Mouse (Mus musculus): ENCODE data around the gene Gm44579.

Gm44579 gene

DNA sequence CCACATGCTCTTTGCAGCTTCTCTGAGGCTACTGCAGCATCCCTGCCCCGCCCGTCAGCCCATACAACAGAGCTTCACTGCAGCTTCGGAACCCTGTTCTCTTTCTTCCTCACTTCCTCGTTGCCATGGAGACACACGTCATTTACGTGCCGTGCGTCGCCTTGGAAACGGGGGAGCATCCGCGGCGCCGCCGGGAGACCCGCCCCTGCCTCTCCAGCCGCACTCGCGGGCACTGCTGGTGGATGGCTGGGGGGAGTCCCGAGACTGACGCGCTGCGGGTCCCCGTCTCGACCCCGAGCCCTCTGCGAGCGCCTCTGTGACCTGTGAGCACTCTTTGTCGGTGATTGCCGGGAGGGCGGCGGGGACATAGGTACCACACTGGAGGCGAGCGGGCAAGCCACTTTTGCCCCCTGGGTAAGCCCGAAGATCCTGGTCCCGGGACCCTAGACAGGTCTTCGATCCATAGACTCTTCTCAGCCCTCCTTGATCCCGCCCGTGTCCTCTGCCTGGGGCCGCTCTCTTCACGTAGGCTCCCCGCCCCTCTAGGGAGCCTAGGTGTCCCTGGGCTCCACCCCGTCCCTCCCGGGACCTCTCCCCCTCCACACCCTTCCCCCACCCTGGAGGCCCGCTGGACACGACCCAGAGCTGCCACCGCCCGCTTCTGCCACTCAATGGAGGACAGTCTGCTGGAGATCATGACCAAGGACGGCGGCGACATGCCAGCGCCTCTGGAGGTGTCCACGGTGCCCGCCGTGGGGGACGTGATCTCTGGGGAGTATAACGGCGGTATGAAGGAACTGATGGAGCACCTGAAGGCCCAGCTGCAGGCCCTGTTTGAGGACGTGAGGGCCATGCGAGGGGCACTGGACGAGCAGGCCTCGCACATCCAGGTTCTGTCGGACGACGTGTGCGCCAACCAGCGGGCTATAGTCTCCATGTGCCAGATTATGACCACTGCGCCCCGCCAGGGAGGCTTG, 52.8 kb downstream of the Gm44579 start:
- peak; percentile 74 for DNase-seq (ENCODE audit: low spot score)

DNA sequence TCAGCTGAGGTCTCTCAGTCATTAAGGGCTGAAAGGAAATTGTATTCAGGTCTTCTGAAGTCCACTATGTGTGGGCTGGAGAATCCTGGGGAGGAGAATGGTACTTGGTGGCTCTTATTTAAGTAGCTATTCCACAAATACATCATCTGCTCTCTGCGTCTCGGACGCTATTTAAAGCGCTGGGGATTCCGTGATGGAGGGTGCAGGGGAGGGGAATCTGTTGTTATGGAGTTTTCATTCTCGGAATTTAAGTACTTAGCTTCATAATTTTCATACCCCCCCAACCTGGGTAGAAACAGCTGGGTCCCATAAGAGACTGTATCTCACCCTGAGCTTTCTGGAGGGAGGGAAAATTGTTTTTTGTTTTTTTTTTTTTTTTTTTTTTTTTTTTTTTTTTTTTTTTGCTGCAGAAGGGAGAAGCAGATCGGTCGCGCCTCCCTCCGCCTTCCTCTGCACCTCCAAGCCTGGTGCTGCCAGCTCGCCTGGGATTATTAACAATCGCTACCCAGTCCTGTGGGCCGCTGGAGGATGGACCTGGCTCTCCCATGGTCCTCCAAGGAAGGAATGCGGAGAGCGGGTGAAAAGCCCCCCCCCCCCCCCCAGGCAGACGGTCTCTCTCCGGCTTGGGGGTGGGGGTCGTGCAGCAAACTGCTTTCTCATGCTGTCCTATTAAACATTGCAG, 53.7 kb downstream of the Gm44579 start, which contains the start of gene Ccdc184:
TSS of gene Ccdc184 (plus strand) at position 196 of the 682 bp plus-strand sequence.
- no peak for DNase-seq (ENCODE audit: low spot score)

DNA sequence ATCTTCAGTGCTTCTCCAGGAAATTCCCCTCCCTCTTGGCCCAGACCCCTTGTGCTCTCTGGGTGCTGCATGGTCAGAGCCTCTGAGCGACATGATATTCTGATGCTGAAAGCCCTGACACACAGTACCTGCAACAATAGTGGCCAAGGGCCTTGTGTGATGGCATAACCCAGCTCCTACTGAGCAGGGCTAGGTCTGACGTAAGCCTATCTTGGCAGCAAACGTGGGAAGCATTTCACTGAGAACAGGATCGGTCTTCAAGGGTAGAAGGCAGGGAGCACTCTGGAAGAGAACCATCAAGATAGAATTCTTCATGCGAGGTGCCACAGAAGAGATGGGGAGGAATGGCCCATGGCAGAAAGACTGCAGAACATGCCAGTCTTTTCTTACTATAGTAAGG, 55.3 kb downstream of the Gm44579 start, which contains the start of gene Asb8:
TSS of gene Asb8 (minus strand) at position 101 of the 400 bp plus-strand sequence.
- DNase-seq (ENCODE audit: low spot score) = no peak

DNA sequence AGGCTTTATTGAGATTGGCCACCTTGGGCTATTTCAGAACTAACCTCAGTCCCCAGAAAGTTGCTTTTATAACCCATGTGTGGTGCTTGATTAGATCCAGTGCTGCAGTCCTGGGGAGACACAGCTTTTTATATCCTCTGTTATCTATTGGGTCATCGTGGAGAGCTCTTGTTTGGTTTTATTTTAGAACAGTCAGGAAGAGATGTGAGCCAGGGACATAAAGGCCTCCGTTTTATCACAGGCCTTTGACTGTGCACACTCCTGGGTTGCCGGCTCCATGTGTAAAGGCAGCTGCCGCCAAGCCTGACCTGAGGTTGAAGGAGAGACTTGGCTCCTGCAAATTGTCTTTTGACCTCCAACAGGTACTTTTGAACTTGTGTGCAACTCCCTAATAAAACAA, 58.2 kb downstream of the Gm44579 start:
- no peak for DNase-seq (ENCODE audit: low spot score)

DNA sequence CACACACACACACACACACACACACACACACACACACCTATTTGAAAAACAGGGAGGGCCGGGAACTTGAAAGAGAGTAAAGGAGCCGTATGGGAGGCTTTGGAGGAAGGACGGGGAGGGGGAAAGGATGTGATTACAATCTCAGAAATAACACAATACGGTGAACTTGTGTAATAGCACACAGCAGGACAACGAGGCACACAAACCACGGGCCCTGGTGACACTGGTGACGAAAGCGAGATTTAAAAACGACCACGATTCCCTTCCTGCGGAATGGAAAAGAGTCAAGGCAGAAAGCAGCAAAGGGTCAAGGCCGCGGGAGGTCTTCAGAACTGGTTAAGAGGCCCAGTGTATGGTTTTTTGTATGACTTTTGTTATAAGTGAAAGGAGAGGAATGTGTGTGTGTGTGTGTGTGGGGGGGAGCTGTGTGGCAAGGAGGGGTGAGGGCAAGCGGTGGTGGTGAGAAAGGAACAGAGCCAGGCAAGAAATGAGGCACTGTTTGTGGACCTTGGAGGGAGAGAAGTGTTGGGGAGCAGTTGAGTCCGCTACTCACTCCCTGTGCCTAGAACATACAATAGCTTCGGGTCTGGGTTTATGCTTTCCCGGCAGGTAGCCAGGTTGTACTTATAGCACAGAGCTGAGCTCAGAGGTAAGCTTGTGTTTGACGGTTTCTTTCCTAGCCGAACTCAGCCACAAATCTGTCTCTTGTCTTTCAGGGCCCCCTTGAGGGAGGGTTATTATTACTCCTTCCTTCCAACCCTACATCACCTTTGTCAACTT, 59.6 kb downstream of the Gm44579 start:
- no peak for DNase-seq (ENCODE audit: low spot score)

DNA sequence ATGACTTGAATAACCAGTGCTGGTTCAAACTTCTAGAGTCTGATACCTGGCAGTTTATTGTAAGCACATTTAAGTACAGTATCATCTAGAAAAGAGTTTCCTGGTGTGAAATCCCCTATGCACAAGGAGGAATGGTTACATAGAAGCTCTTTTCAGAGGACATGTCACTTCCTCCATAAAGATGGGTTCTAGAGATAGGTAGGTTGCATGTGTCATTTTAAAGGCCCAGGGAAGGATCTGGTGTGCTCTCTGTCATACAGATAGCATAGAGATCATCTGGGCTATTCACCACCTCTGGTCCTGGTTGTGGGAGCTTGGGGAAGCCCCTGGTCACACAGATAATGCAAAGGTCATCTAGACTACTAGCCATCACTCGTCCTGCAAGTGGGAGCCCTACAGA, 63.5 kb downstream of the Gm44579 start:
- DNase-seq (ENCODE audit: low spot score) = no peak

DNA sequence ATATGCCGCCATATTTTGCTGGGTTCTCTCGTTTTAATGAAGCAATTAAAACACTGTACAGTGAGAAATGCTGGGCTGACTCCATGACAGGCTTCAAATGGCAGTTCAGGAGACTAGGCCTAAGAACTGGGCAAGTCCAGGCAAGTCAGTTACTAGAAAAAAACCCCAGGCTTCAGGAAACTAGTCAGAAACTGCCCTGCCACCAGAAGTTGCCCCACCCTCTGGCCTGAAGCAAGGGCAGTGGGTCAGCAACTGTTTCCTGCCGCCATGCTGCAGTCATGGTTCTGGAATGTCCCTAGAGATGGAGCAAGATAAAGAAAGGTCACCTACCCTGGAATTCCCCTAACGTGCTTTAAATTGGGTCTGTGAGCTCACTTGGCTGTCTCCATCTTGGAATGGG, 64.8 kb downstream of the Gm44579 start:
- no peak for DNase-seq (ENCODE audit: low spot score)

DNA sequence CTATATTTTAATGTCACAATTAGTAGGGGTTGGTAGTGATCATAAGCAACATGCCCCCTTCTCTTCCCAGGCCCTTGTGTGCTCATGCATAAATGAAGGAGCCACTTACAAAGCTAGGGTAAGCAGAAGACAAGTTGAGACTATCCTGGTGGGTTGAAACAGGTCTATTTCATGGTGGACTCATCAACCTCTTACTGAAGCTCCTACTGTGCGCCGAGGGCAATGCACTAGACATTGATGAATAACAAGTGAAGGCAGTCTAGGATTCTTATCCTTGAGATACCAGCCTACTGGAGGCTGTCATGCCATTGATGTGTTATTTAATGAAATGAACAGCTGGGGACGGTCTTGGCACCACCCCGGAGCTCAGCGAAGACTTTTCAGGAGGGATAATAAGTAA, 65.5 kb downstream of the Gm44579 start:
- DNase-seq (ENCODE audit: low spot score) = no peak

DNA sequence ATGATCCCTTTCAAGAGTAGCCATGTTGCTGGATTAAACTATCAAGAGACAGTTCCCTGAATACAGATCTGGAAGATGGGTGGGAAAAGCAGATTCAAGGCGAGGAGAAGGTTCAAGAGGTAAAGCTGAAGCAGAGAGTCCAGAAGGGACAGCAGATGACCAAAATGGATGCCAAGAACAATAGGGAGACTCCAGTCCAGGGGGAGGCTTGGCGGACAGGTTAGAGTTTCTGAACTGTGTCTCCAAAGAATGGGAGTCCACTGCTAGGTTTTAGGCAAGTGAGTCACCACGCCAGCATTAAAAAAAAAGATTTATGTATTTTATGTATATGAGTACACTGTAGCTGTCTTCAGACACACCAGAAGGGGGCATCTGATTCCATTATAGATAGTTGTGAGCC, 66.1 kb downstream of the Gm44579 start:
- no peak for DNase-seq (ENCODE audit: low spot score)

DNA sequence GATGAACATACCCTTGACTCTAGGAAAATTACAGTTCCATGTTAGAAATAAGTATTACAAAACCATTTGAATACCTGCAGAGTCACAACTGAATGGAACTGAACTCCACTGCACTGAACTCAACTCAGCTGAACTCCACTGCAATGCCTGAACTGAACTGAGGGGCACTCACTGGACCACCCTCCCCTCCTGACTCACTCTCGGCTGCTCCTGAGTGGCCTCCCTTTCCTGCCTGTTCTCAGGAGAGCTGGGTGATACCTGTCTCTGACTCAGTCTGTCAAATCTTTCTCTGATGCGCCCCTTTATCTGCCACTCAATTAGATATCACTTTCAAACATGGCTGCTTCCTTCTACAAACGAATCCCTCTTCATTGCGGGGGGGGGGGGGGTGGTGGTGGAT, 66.6 kb downstream of the Gm44579 start:
- no peak for DNase-seq (ENCODE audit: low spot score)

DNA sequence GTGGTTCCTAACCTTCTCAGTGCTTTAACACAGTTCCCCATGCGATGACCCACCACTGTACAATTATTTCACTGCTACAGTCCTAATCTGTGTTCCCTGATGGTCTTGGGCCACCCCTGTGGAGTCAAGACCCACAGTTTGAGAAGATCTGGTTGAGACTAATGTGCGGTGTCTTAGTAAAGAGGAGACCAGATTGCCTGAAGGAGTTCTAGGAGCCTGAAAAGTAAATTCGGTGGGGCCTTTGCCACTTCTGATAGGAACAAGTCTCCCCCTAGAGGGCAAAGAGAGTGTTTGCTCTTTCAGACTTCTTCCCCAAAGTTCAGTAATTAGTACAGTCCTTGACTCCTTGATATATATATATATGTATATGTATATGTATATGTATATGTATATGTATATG, 67.2 kb downstream of the Gm44579 start:
- DNase-seq (ENCODE audit: low spot score) = no peak

DNA sequence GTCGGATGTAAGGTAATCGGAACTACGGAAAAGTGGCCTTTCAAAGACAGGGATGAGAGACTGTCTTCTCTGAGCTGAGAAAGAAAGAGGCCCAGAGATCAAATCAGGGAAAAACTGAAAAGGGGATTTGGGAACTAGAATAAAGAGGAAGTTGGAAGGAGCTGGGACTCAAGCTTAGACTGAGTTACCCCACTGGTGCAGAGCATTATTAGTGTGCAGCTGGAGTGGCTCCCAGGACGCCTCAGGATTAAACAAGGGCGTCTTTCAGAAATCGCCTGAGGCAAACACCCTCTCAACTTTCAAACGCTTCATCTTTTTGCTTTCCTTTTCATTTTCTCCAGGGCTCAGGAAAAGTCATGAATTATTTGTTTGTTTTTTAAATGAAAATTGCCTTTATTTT, 67.9 kb downstream of the Gm44579 start:
- DNase-seq (ENCODE audit: low spot score) = no peak

DNA sequence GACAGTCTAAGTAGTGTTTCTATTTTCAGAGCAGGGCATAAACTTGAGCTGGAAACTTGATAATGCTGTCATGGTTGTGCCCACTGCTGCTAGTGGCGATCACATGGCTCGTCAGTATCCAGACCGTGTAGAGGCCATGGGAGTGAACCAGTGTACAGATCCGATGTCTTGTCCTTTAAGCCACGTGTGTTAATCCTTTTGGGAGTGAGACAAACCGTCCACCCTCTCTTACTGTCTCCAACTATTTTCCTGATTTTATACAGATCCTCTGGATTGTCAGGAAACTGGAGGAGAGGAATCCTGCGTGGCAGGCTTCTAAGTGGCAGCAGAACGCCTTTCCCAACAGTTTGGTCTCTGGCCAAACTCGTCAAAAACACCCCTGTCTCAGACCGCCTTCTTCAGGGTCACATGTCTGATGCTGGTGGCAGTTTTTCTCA, 71.6 kb downstream of the Gm44579 start:
- no peak for DNase-seq (ENCODE audit: low spot score)

DNA sequence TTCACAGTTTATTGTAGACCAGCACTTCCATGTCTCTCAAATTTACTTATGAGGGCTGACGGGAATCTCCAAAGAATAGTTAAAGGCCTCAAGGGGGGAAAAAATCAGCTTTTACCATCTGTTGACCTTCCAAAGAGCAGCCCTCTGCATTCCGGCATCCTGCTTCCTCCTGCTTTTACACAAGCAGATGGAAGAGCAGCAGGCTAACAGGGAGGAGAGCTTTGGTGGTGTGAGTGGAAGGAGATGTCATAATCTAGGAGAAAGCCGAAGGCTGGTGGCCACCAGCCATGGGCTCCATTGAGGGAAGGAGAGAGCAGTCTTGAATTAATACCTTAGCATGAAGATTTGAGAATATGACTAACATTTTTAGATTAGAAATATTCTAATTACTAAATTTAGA, 72.4 kb downstream of the Gm44579 start:
- DNase-seq (ENCODE audit: low spot score) = no peak

DNA sequence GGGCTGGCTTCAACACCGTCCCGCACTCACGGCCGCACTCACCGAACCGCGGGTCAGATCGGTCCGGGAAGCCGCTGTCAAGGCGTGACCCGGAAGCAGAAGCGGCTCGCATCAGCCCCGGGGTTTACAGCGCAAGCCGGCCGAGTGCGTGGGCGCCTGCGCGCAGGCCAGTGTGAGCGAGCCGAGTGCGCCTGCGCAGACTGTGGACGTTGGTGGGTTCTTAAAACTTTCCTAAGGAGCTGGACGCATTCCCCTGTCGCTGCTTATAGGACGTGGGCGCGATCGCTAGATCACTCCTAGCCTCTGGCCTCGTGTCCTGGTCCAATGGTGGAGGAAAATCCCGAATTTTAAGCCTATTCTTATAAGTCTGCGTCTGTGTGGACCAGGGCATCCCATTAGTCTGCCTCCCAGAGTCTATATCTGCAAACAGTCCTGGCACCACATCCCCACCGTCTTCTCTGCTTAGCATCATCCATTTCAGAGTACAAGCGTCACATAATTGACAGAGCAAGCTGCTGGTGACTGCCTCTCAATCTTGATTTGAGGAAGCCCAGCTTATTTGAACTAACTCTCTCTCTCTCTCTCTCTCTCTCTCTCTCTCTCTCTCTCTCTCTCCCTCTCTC, 75.1 kb downstream of the Gm44579 start:
- peak; percentile 86 for DNase-seq (ENCODE audit: low spot score)

DNA sequence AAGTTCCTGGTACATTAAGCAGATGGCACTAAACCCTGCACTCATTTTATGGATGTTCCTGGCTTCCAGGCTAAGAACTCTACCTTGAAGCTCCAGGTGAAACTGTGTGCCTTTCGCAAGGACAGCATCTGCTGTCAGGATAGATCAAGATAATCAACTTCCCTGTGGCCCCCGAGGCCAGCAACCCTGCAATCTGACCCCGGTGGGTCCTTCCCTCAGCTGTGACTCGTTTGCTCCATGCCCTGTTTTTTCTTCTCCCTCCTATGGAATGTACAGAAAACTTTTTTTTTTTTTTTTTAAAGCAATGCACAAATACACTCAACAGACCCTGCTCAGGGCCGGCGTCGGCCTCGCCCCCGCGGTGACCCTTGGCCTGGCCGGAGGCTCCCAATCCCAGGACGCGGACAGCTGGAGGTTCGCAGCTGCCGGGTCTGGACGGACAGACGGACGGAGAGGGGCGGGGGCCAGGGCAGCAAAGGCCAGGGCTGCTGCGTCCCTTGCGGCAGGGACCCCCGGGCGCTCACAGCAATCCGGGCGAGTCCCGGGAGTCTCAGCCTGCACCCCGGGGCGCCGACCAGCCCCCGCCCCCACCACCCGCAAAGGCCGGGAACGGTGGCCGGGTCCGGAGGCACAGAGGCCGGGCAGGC, 75.8 kb downstream of the Gm44579 start:
- DNase-seq (ENCODE audit: low spot score) = no peak

DNA sequence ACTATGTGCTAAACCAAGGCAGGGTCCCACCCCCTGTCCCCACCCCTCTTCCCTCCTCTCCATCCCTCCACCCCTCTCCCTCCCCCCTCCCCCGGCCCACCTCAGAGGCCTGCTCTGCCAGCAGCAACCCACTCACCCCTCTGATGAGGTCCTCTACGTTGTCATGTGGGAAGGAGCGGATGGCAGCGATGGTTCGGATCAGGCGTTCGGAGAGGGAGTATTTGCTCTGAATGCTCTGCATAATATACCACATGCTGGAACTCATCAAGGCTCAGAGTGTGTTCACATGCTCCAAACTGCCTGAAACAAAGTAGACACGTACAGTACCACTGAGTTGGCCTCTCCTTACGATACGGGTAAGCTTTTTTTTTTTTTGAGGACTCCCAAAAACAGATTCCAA, 78.3 kb downstream of the Gm44579 start:
- no peak for DNase-seq (ENCODE audit: low spot score)

DNA sequence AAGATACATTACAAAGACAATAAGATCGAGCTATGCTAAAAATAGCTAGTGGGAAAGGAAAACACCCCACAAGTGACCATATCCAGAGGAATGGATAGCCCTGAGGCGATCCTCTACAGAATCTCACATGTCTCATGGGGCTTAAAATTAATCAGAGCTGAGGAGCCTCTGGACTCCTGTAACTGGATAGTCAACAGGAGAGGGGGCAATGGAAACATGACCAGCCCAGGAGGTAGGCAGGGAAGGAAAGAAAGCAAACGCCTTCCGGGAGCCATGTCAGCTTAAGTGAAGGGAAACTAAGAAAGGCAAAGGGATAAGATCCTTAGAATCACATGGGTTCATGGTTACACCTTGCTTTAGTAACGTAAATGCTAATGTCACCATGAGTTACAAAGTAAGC, 80.0 kb downstream of the Gm44579 start:
- no peak for DNase-seq (ENCODE audit: low spot score)

DNA sequence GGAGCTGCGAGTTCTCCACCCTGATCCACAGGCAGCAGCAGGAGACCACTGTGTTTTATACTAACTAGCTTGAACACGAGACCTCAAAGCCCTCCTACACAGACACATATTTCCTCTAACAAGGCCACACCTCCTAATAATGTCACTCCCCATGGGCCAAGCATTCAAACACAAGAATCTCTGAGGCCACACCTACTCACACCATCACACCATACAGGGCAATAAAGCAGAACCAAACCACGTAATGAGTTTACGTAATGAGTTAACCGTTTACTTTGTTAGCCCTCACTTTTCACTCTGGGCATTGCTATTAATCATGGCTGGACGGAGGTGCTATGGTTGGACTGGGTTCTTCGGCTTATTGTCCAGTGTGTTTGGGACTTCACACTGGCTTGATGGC, 81.0 kb downstream of the Gm44579 start:
- DNase-seq (ENCODE audit: low spot score) = no peak

DNA sequence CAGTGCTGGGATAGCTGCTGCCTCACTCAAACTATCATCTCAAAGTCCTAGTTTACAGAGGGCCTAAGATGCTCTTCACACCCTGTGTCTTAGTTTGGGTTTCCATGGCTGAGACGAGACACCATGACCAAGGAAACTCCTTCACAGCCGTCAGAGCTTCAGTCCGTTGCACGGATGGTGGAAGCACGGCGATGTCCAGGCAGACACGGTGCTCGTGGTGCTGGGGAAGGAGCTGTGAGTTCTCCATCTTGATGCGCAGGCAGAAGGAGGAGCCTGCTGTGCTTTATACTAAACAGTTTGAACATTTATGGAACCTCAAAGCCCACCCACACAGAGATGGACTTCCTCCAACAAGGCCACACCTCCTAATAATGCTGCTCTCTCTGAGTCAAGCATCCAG, 83.9 kb downstream of the Gm44579 start:
- no peak for DNase-seq (ENCODE audit: low spot score)
